Mouse (Mus musculus): ENCODE measurements around the gene Zfp784.

- no peak for TF ChIP-seq CTCF (conservative IDR thresholded peaks at IDR 0.05; ENCODE audit: insufficient read depth, insufficient read length, low read depth, low read length)
- TF ChIP-seq POLR2A (IDR thresholded peaks at IDR 0.05; ENCODE audit: low read depth, low read length): no peak
Observed at GRCm38 (mm10) chr7:5080010-5080751, 41.9 kb upstream of the Zfp784 start, which contains the start of gene Epn1.
